Mouse (Mus musculus): ENCODE measurements around the gene Slc9b1. TPM values are rescaled to one million over a fixed set of nuclear protein-coding genes. Genes with fewer than 3 reads are reported as not detected.

Gene Slc9b1
- polyA plus RNA-seq, 1 experiment, result not detected

DNA sequence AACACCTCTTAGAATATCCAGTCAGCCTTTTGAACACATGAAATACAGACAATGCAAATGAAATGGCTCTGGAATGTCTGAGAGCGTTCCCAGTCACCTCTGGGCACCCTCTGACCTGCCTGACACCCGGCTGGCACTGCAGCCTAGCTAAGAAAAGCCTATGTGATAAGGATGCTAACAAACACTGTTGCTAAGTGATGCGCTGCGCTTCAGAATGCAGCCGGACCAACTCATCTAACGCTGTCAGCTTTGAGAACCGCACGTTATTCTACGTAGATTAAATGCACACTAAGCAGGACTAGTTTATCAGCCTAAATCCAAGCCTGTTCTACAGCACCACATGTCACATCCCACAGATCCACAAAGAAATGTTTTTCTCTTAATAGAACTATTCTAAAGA is 64.0 kb downstream of the Slc9b1 start:
- TF ChIP-seq POLR2A (IDR thresholded peaks at IDR 0.05; ENCODE audit: low read depth, low read length) (no peak), CTCF (IDR thresholded peaks at IDR 0.05; ENCODE audit: extremely low read depth, insufficient read depth, insufficient read length, insufficient replicate concordance) (no peak)
- 91% methylated on average over 9 of the region's 9 CpGs for WGBS

DNA sequence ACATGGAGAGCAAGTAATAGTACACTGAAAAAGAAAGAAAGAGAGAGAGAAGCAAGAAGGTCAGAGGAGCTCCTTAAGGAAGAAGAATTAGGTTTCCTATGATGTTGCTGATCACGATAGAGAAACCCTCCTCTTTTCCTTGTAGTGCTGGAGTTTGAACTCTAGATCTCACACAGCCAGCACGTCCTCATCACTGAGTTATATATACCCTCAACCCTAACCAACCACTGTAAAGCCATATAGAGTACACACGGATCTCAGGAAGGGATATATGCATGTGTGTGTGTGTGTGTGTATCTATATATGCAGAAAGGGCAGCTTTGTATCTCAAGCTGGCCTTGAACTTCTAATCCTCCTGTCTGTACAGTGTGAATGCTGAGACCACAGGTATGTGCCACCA is 69.4 kb downstream of the Slc9b1 start:
- Histone ChIP-seq H3K4me3 (ENCODE audit: extremely low read depth, insufficient read depth, insufficient read length) (no peak overlapping the region), H3K27me3 (ENCODE audit: control insufficient read depth, insufficient read depth, low read length) (no peaks in the 10 kb centered on the region), H3K36me3 (ENCODE audit: control insufficient read depth, insufficient read depth, low read length) (no peaks in the 10 kb centered on the region), H3K4me1 (ENCODE audit: control insufficient read depth, insufficient read depth, insufficient read length) (peaks cover 8% of the 10 kb centered on the region; the same call in 1 of the 2 replicates), H3K27ac (ENCODE audit: insufficient read depth, low read length) (no peak overlapping the region)
- no peak for TF ChIP-seq POLR2A (IDR thresholded peaks at IDR 0.05; ENCODE audit: low read depth, low read length)
- no peak for TF ChIP-seq CTCF (IDR thresholded peaks at IDR 0.05; ENCODE audit: extremely low read depth, insufficient read depth, insufficient read length, insufficient replicate concordance)
- 83% methylated on average over 3 of the region's 3 CpGs for WGBS
- DNase-seq (ENCODE audit: low read depth in 1 of 2, low spot score in 2 of 2), result no peak

More for the DNA sequence above, 64.0 kb downstream of the Slc9b1 start:
- H3K27ac ChIP-seq (ENCODE audit: insufficient read depth, low read length), result no peak overlapping the region
- peaks cover 5% of the 10 kb centered on the region for H3K36me3 ChIP-seq (ENCODE audit: control insufficient read depth, insufficient read depth, low read length)
- no peak overlapping the region for H3K4me3 ChIP-seq (ENCODE audit: extremely low read depth, insufficient read depth, insufficient read length)
- DNase-seq (ENCODE audit: low read depth in 1 of 2, low spot score in 2 of 2), result no peak
- H3K27me3 ChIP-seq (ENCODE audit: control insufficient read depth, insufficient read depth, low read length), result no peaks in the 10 kb centered on the region
- H3K4me1 ChIP-seq (ENCODE audit: control insufficient read depth, insufficient read depth, insufficient read length), result no peaks in the 10 kb centered on the region

DNA sequence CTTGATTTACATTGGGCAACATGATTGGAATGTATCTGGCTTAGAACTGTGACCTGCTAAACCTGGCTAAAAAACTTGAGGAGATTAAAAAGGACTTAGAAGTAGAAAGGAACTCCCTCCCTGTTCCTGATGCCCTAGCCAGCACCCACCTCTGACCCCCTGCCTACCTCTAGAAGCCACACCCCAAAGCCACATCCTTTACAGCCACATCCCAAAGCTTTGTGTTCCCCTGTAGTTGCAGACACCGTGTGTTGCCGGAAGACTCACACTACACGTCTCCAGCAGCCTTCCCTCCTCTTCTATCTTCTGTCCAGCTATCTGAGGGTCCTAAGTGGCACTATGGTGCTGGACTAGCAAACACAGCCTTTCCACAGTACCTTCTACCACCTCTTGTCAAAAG is 70.0 kb downstream of the Slc9b1 start:
- Histone ChIP-seq H3K27ac (ENCODE audit: insufficient read depth, low read length) (no peak overlapping the region), H3K36me3 (ENCODE audit: control insufficient read depth, insufficient read depth, low read length) (no peaks in the 10 kb centered on the region), H3K4me1 (ENCODE audit: control insufficient read depth, insufficient read depth, insufficient read length) (peaks cover 8% of the 10 kb centered on the region; the same call in 1 of the 2 replicates), H3K27me3 (ENCODE audit: control insufficient read depth, insufficient read depth, low read length) (no peaks in the 10 kb centered on the region), H3K4me3 (ENCODE audit: extremely low read depth, insufficient read depth, insufficient read length) (no peak overlapping the region)
- DNase-seq (ENCODE audit: low read depth in 1 of 2, low spot score in 2 of 2), result no peak
- 20% methylated on average over 3 of the region's 3 CpGs for WGBS
- TF ChIP-seq CTCF (IDR thresholded peaks at IDR 0.05; ENCODE audit: extremely low read depth, insufficient read depth, insufficient read length, insufficient replicate concordance) (no peak), POLR2A (IDR thresholded peaks at IDR 0.05; ENCODE audit: low read depth, low read length) (no peak)

DNA sequence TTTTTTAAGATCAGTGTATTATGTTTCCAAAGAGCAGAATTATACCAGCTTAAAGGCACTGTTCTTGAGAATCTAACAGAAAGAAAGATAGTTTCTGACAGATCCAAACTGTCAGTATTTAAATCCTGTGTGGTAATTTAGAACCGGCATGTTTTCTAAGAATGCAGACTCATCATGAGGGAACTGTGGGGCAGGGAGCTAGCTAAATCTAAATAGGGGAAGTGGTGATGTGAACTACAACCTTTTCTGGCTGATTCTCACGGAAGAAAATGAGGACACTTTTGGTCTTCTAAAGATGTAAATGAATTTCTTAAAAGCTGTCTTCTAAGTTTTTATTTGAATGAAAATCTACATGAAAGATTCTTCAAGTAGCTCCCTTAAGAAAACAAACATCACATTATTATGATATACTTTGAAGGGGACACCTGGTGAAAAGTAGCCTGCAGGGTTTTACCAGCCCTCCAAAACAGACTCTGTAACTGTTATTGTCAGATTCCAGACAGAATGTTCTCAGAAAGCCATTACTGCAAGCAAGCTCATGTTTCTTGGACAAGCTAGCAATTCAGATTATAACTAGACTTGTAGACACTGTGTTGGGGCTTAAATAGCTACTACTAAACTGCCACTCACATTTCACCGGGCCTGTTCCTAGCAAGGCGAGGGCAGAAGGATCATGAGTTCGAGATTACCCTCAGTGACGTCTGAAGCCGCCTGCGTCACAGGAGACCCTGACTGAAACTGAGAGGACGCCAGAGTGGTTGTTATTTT is 72.9 kb downstream of the Slc9b1 start:
- Histone ChIP-seq H3K36me3 (ENCODE audit: control insufficient read depth, insufficient read depth, low read length) (no peaks in the 10 kb centered on the region), H3K4me1 (ENCODE audit: control insufficient read depth, insufficient read depth, insufficient read length) (peaks cover 8% of the 10 kb centered on the region; the same call in 1 of the 2 replicates), H3K27ac (ENCODE audit: insufficient read depth, low read length) (no peak overlapping the region), H3K4me3 (ENCODE audit: extremely low read depth, insufficient read depth, insufficient read length) (no peak overlapping the region), H3K27me3 (ENCODE audit: control insufficient read depth, insufficient read depth, low read length) (no peaks in the 10 kb centered on the region)
- WGBS, result 73% methylated on average over 9 of the region's 9 CpGs
- DNase-seq (ENCODE audit: low read depth in 1 of 2, low spot score in 2 of 2), result no peak
- TF ChIP-seq POLR2A (IDR thresholded peaks at IDR 0.05; ENCODE audit: low read depth, low read length) (no peak), CTCF (IDR thresholded peaks at IDR 0.05; ENCODE audit: extremely low read depth, insufficient read depth, insufficient read length, insufficient replicate concordance) (no peak)

GRCm38 (mm10) chr3:135421310-135421594 is 73.4 kb downstream of the Slc9b1 start:
- Histone ChIP-seq H3K4me3 (ENCODE audit: extremely low read depth, insufficient read depth, insufficient read length) (no peak overlapping the region), H3K27ac (ENCODE audit: insufficient read depth, low read length) (no peak overlapping the region), H3K4me1 (ENCODE audit: control insufficient read depth, insufficient read depth, insufficient read length) (peaks cover 8% of the 10 kb centered on the region; the same call in 1 of the 2 replicates), H3K36me3 (ENCODE audit: control insufficient read depth, insufficient read depth, low read length) (no peaks in the 10 kb centered on the region), H3K27me3 (ENCODE audit: control insufficient read depth, insufficient read depth, low read length) (no peaks in the 10 kb centered on the region)
- TF ChIP-seq POLR2A (IDR thresholded peaks at IDR 0.05; ENCODE audit: low read depth, low read length), result no peak
- TF ChIP-seq CTCF (IDR thresholded peaks at IDR 0.05; ENCODE audit: extremely low read depth, insufficient read depth, insufficient read length, insufficient replicate concordance), result no peak
- no peak for DNase-seq (ENCODE audit: low read depth in 1 of 2, low spot score in 2 of 2)

DNA sequence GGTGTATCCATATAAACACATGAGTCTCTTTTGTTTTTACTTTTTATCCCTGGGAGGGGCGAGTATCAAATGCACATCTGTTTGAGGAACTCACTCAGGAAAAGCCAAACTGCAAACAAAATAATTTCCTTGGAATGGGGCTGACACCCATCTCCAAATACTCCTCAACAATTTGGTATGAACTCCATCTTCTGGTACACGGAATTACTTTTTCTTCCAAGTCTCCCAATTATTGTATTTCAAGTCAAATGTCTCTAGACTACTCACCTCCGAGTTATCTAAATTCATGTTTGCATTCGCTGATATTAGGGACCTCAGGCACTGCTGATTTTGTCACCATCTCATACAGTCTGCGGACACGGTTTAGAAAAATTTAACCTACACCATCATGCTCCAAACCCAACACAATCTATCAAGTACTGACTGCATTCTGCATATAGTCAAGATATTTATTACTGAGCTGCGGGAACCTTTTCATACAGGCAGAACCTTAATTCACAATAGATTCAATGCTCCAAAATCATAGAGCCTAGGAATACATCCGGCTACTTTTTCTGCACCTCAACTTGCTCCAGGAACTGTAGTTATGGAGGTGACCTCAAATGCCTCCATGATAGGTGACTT is 74.5 kb downstream of the Slc9b1 start:
- Histone ChIP-seq H3K27ac (ENCODE audit: insufficient read depth, low read length) (peak overlapping the region; percentile 100), H3K36me3 (ENCODE audit: control insufficient read depth, insufficient read depth, low read length) (no peaks in the 10 kb centered on the region), H3K27me3 (ENCODE audit: control insufficient read depth, insufficient read depth, low read length) (no peaks in the 10 kb centered on the region), H3K4me1 (ENCODE audit: control insufficient read depth, insufficient read depth, insufficient read length) (peaks cover 7% of the 10 kb centered on the region; the same call in 1 of the 2 replicates), H3K4me3 (ENCODE audit: extremely low read depth, insufficient read depth, insufficient read length) (peak overlapping the region; percentile 74)
- no peak for TF ChIP-seq POLR2A (IDR thresholded peaks at IDR 0.05; ENCODE audit: low read depth, low read length)
- no peak for TF ChIP-seq CTCF (IDR thresholded peaks at IDR 0.05; ENCODE audit: extremely low read depth, insufficient read depth, insufficient read length, insufficient replicate concordance)
- DNase-seq (ENCODE audit: low read depth in 1 of 2, low spot score in 2 of 2), result no peak
- WGBS, result 19% methylated on average over 8 of the region's 8 CpGs
